Mouse (Mus musculus) hematopoietic multipotent progenitor cell, adult 10-12 weeks (in vitro differentiated cells): ENCODE data around the gene Olfr1201. TPM values are rescaled to one million over a fixed set of nuclear protein-coding genes. Genes with fewer than 3 reads are reported as not detected.

ENCODE experiments used
- polyA plus RNA-seq: library from polyadenylated mRNA; stranded (reverse); fragments of >175 nt; gene quantifications from 2 replicates; pipeline ENCODE4 v1.2.3, GENCODE M21; 2012; ENCODE audit warnings: low replicate concordance

Olfr1201 gene
- polyA plus RNA-seq, result not detected in 2 replicates

DNA sequence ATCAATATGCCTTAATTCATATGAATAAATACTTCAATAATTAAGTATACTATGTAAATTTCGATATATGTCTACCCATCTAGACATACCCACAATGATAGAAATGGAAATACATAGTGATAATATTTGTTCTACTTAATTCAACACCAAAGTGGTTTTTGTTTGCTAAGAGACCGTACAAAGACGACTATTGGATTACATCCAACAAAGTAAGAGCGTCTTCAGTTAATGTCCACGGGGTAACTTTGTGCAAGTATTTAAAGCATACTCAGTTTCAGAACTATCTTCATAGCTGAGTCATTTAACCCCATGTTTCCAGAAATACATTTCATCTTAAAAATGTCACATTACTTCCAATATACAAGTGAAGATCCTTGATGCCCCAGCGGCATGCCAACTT is at the start of gene Olfr1201:
Olfr1201 (plus strand) TSS at position 301 of the 400 bp plus-strand sequence.

DNA sequence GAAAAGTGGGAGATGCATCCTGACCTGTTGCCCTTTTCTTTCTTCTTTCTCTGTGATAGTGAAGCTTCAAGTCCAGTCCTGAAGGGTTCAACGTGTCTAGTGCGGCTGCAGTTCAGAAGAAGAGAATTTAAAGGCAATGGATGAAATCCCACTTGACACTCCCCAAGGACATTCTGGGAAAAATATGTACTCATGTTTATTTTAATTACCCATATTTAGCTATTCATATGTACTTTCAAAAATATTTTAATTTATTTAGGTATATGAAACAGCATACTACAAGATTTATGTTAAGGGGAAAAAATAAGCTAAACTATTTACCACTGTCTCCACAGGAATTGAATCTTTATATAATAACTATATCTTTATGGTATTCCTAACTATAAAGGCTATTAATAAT is 41.6 kb upstream of the Olfr1201 start, which contains the start of gene Olfr1198:
Olfr1198 (minus strand) TSS at position 101 of the 400 bp plus-strand sequence.

DNA sequence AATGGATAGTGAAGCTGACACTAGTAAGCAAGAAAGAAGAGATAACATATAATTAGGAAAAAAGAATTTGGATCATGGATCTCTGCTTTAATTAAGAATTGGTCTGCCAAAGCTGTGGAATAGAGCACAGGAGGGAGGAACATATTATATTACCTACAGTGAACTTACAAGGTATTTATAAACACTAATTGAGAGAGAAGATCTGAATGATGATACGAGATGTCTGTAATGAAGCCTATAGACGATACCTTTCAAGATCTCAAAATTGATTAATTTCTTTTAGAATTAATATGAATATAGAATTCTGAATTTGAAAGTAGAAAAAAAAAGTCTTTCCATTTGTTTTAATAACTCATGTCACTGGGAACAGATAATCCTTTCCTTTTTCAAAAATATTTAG is 32.5 kb upstream of the Olfr1201 start, which contains the start of gene Olfr1199:
Olfr1199 (minus strand) TSS at position 101 of the 400 bp plus-strand sequence.

DNA sequence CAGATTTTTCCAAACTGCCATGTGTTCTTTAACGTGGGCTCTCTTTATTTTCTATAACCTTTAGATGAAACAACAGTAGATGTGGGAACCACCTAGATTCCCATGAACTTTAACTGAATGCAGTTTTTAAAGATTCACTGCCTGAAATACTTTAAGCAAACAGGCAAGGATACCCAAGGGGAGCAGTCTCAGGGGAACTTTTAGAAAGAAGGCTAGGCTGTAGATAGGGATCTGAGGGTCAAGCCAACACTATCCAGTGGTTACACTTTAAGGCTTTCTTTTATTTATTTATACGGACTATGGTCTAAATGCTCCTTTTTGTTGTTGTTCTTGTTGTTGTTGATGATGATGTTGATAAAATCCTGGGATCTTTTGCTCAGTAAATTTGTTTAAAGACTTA is 22.4 kb upstream of the Olfr1201 start, which contains the start of gene Olfr1200:
Olfr1200 (minus strand) TSS at position 101 of the 400 bp plus-strand sequence.

DNA sequence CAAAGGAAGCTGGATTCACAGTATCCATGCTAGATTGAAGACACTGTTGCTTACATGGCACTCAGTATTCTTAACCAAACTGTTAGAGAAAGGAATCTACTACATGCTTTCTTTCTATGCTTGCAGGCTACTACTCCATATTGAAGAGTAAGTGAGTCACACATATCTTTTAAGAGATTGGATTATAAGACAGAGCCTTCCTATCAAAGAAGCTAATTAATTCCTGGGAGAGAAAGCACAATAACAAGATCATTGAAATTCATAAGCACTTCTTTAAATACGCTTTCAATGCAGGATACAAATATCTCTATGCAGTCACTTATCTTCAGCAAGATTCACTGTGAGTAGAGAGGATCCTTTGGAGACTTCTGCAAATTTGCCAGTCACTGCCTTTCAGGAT is 21.4 kb downstream of the Olfr1201 start, which contains the start of gene Olfr1202:
Olfr1202 (plus strand) TSS at position 301 of the 400 bp plus-strand sequence.

DNA sequence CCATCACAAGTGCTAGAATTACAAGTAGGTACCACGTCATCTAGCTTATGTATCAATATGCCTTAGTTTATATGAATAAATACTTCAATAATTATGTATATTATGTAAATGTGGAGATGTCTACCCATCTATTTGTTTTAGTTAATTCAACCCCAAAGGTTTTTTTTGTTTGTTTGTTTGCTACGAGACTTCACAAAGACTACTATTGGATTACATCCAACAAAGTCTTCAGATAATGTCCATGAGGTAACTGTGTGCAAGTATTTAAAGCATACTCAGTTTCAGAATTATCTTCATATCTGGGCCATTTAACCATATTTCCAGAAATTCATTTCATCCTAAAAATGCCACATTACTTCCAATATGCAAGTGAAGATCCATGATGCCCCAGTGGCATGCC is 36.6 kb downstream of the Olfr1201 start, which contains the start of gene Olfr1205:
Olfr1205 (plus strand) TSS at position 301 of the 400 bp plus-strand sequence.

Other genes with a start within 250 kb of the Olfr1201 start
- not detected in 2 replicates for gene Olfr1188, start 236.1 kb upstream of the Olfr1201 start, polyA plus RNA-seq
- gene Olfr1189, start 206.6 kb upstream of the Olfr1201 start, polyA plus RNA-seq, result not detected in 2 replicates
- gene Olfr1191-ps1, start 152.5 kb upstream of the Olfr1201 start, polyA plus RNA-seq, result not detected in 2 replicates
- not detected in 2 replicates for gene Olfr1192-ps1, start 144.5 kb upstream of the Olfr1201 start, polyA plus RNA-seq
- gene Olfr1193, start 117.4 kb upstream of the Olfr1201 start, polyA plus RNA-seq, result not detected in 2 replicates
- not detected in 2 replicates for gene Olfr1195, start 103.8 kb upstream of the Olfr1201 start, polyA plus RNA-seq
- not detected in 2 replicates for gene Olfr1196, start 88.4 kb upstream of the Olfr1201 start, polyA plus RNA-seq
- gene Olfr1197, start 60.7 kb upstream of the Olfr1201 start, polyA plus RNA-seq, result not detected in 2 replicates
- not detected in 2 replicates for gene Olfr1198, start 41.7 kb upstream of the Olfr1201 start, polyA plus RNA-seq
- not detected in 2 replicates for gene Olfr1199, start 32.6 kb upstream of the Olfr1201 start, polyA plus RNA-seq
- not detected in 2 replicates for gene Olfr1200, start 22.5 kb upstream of the Olfr1201 start, polyA plus RNA-seq
- gene Olfr1202, start 21.5 kb downstream of the Olfr1201 start, polyA plus RNA-seq, result not detected in 2 replicates
- gene Olfr1205, start 36.7 kb downstream of the Olfr1201 start, polyA plus RNA-seq, result not detected in 2 replicates
- not detected in 2 replicates for gene Olfr1204, start 56.3 kb downstream of the Olfr1201 start, polyA plus RNA-seq
- not detected in 2 replicates for gene Olfr1206, start 70.2 kb downstream of the Olfr1201 start, polyA plus RNA-seq
- not detected in 2 replicates for gene Olfr1208, start 109.3 kb downstream of the Olfr1201 start, polyA plus RNA-seq
- gene Olfr1209, start 122.1 kb downstream of the Olfr1201 start, polyA plus RNA-seq, result not detected in 2 replicates
- gene Olfr1211, start 145.1 kb downstream of the Olfr1201 start, polyA plus RNA-seq, result 0.03 TPM in 1 of 2 replicates, not detected in the other
- not detected in 2 replicates for gene Olfr1212, start 160.9 kb downstream of the Olfr1201 start, polyA plus RNA-seq
- not detected in 2 replicates for gene Gm13762, start 187.2 kb downstream of the Olfr1201 start, polyA plus RNA-seq
- gene Olfr1214, start 199.6 kb downstream of the Olfr1201 start, polyA plus RNA-seq, result not detected in 2 replicates
- not detected in 2 replicates for gene Olfr1215, start 213.9 kb downstream of the Olfr1201 start, polyA plus RNA-seq
- gene Olfr1216, start 225.3 kb downstream of the Olfr1201 start, polyA plus RNA-seq, result not detected in 2 replicates
- gene Olfr1217, start 239.0 kb downstream of the Olfr1201 start, polyA plus RNA-seq, result not detected in 2 replicates